Mouse (Mus musculus) R1 (cell line): ENCODE results near the gene Degs1.

ENCODE experiments used
- DNase-seq: peaks from one replicate; pipeline ENCODE4 v3.0.0-alpha.2; 2018; ENCODE audit warnings: low read depth, low spot score

Gene Degs1

DNA sequence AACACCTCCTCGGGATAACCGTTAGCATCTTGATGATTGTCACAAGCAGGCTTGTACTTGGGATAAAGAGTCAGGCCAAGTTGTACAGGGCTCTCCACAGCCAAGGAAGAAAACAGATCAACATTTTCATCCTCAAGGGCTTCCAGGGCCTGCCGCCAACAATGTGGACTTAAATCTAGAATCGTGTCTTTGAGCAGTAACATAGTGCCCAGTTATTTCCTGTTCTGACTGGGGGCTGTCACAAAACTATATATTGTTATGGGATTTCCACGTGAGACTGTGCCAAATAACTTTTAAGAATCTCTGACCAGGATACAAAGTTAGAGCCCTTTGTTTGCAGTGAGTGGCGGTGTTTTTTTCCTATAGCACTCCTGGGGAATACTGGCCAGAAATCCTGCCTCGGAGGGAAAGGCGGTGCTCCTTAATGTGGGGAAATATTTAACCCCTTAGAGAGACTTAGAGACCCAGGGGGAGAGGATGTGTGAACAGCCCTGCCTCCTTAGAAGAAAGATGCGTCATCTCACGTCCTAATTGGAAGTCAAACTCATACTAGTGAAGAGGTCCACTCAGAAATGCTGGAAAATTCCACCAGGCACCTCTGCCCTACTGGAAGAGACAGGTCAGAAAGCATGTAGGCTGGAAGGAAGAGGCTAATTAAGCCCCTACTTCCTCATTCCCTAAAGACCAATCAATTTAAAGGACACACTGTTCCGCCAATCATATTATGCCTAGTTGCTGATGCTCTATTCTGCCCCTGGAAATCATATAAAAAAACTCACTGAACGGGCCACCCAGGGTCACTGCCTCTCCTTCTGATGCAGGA, 55.3 kb downstream of the Degs1 start:
- DNase-seq = no peak

GRCm38 (mm10) chr1:182226261-182226660, 56.3 kb downstream of the Degs1 start:
- no peak for DNase-seq
